Mouse (Mus musculus) liver, embryonic 13.5 days (tissue): ENCODE results near the gene Slx1b. TPM values are rescaled to one million over a fixed set of nuclear protein-coding genes. Genes with fewer than 3 reads are reported as not detected.
"Not testable (repeated sequence)": the region's sequence is repeated elsewhere in the genome, so short reads cannot be mapped to it uniquely, and the experiment has no call there.

Experiments used
- ATAC-seq: fragments of 200-750 bp; cut with Nextera tagmentation; 2 replicates; pipeline ENCODE4 v1.8.0; 2017; ENCODE audit warnings: low read depth, mild to moderate bottlenecking, moderate number of reproducible peaks, moderate library complexity
- DNase-seq: peaks from one replicate; pipeline ENCODE4 v3.0.0; 2022
- H3K27ac ChIP-seq: fragments of 300-500 bp; sonication (generic); 2 replicates; pipeline ENCODE4 v1.5.1; 2015; ENCODE audit warnings: moderate library complexity, mild to moderate bottlenecking, inconsistent platforms
- H3K27me3 ChIP-seq: fragments of 300-500 bp; sonication (generic); 2 replicates; pipeline ENCODE4 v1.6.1; 2015; ENCODE audit warnings: mild to moderate bottlenecking, inconsistent platforms
- H3K36me3 ChIP-seq: fragments of 300-500 bp; sonication (generic); 2 replicates; pipeline ENCODE4 v1.6.1; 2015; ENCODE audit warnings: mild to moderate bottlenecking, inconsistent platforms
- H3K4me1 ChIP-seq: fragments of 300-500 bp; sonication (generic); replicated peaks from 2 replicates; pipeline ENCODE4 v1.6.1; 2015; ENCODE audit warnings: inconsistent platforms
- H3K4me2 ChIP-seq: fragments of 300-500 bp; sonication (generic); 2 replicates; pipeline ENCODE4 v1.6.1; 2015; ENCODE audit warnings: inconsistent platforms, mild to moderate bottlenecking, moderate library complexity
- H3K4me3 ChIP-seq: fragments of 300-500 bp; sonication (generic); replicated peaks from 2 replicates; pipeline ENCODE4 v1.5.1; 2015; ENCODE audit warnings: mild to moderate bottlenecking, inconsistent platforms
- H3K9ac ChIP-seq: fragments of 300-500 bp; sonication (generic); 2 replicates; pipeline ENCODE4 v1.6.1; 2015; ENCODE audit warnings: mild to moderate bottlenecking, inconsistent platforms
- H3K9me3 ChIP-seq: fragments of 300-500 bp; sonication (generic); replicated peaks from 2 replicates; pipeline ENCODE4 v1.6.1; 2016; ENCODE audit warnings: inconsistent platforms
- WGBS: fragments of 180-500 bp; shearing (Covaris S2); methylation state at CpG from one replicate; pipeline ENCODE4 v1.1.7; 2015; ENCODE audit not compliant: insufficient replicate concordance; 5-methylcytosine and 5-hydroxymethylcytosine counted together
- polyA plus RNA-seq: library from polyadenylated mRNA; unstranded; fragments of >200 nt; fragmentation: Nextera tagmentation; extraction: Ambion mirVana; gene quantifications from 2 replicates; pipeline ENCODE4 v1.2.1, GENCODE M21; 2015

Slx1b gene
- polyA plus RNA-seq, 1 experiment from 2014 or later: 3.6 TPM

GRCm38 (mm10) chr7:126693256-126693655, 2.3 kb downstream of the Slx1b start:
- H3K27me3 ChIP-seq: no peaks in the 10 kb centered on the region
- DNase-seq: peak; percentile 68
- no peak overlapping the region for H3K9ac ChIP-seq
- H3K4me3 ChIP-seq: no peak overlapping the region
- peaks cover 35% of the 10 kb centered on the region for H3K36me3 ChIP-seq
- H3K4me1 ChIP-seq: peaks cover 48% of the 10 kb centered on the region
- 18% methylated on average over 3 of the region's 3 CpGs for WGBS
- no peak overlapping the region for H3K4me2 ChIP-seq
- ATAC-seq: no peak
- H3K27ac ChIP-seq: no peak overlapping the region
- H3K9me3 ChIP-seq: no peaks in the 10 kb centered on the region

- H3K9ac ChIP-seq: no peak overlapping the region
- H3K9me3 ChIP-seq: no peaks in the 10 kb centered on the region
- DNase-seq: no peak
- no peak overlapping the region for H3K4me3 ChIP-seq
- WGBS: 87% methylated on average over 26 of the region's 26 CpGs
- H3K36me3 ChIP-seq: peaks cover 28% of the 10 kb centered on the region
- peaks cover 46% of the 10 kb centered on the region for H3K4me1 ChIP-seq
- no peak overlapping the region for H3K4me2 ChIP-seq
- ATAC-seq: no peak
- no peaks in the 10 kb centered on the region for H3K27me3 ChIP-seq
- H3K27ac ChIP-seq: no peak overlapping the region
These were observed 3.2 kb downstream of the Slx1b start for GRCm38 (mm10) chr7:126692426-126692825.

- Histone ChIP-seq H3K27ac (no peak overlapping the region), H3K36me3 (peaks cover 21% of the 10 kb centered on the region), H3K27me3 (no peaks in the 10 kb centered on the region), H3K4me3 (no peak overlapping the region), H3K4me1 (peaks cover 46% of the 10 kb centered on the region), H3K4me2 (no peak overlapping the region), H3K9me3 (no peaks in the 10 kb centered on the region), H3K9ac (no peak overlapping the region)
- ATAC-seq (no peak), DNase-seq (no peak)
- 83% methylated on average over 5 of the region's 5 CpGs for WGBS
These were observed 3.9 kb downstream of the Slx1b start for GRCm38 (mm10) chr7:126691676-126692075.

GRCm38 (mm10) chr7:126690737-126691136, 4.8 kb downstream of the Slx1b start:
- Histone ChIP-seq H3K36me3 (peaks cover 21% of the 10 kb centered on the region), H3K4me2 (no peak overlapping the region), H3K9me3 (no peaks in the 10 kb centered on the region), H3K9ac (no peak overlapping the region), H3K4me3 (no peak overlapping the region), H3K27me3 (no peaks in the 10 kb centered on the region), H3K4me1 (peaks cover 45% of the 10 kb centered on the region), H3K27ac (no peak overlapping the region)
- DNase-seq (no peak), ATAC-seq (no peak)
- WGBS: 75% methylated on average over 3 of the region's 3 CpGs

- Histone ChIP-seq H3K4me2 (no peak overlapping the region), H3K36me3 (peaks cover 21% of the 10 kb centered on the region), H3K9ac (no peak overlapping the region), H3K4me1 (peaks cover 34% of the 10 kb centered on the region), H3K27me3 (no peaks in the 10 kb centered on the region), H3K9me3 (no peaks in the 10 kb centered on the region), H3K4me3 (no peak overlapping the region), H3K27ac (no peak overlapping the region)
- DNase-seq (no peak), ATAC-seq (no peak)
- 66% methylated on average over 3 of the region's 3 CpGs for WGBS
These were observed 6.6 kb downstream of the Slx1b start for GRCm38 (mm10) chr7:126689021-126689420.

GRCm38 (mm10) chr7:126688156-126688555, 7.4 kb downstream of the Slx1b start:
- Histone ChIP-seq H3K36me3 (peaks cover 21% of the 10 kb centered on the region), H3K4me1 (peaks cover 28% of the 10 kb centered on the region)
- H3K9ac ChIP-seq, H3K9me3 ChIP-seq, H3K4me2 ChIP-seq, H3K4me3 ChIP-seq, H3K27ac ChIP-seq, H3K27me3 ChIP-seq, DNase-seq, ATAC-seq: not testable (repeated sequence)
- 62% methylated on average over 4 of the region's 4 CpGs for WGBS

GRCm38 (mm10) chr7:126681221-126681620, 14.4 kb downstream of the Slx1b start:
- no peak for ATAC-seq

GRCm38 (mm10) chr7:126679683-126680082, 15.9 kb downstream of the Slx1b start:
- no peaks in the 10 kb centered on the region for H3K27me3 ChIP-seq
- H3K4me3 ChIP-seq: no peak overlapping the region
- H3K9ac ChIP-seq: no peak overlapping the region
- peaks cover 9% of the 10 kb centered on the region; the same call in 1 of the 2 replicates for H3K36me3 ChIP-seq
- DNase-seq (no peak), ATAC-seq (no peak)
- no peaks in the 10 kb centered on the region for H3K9me3 ChIP-seq
- H3K27ac ChIP-seq: no peak overlapping the region
- H3K4me1 ChIP-seq: peaks cover 12% of the 10 kb centered on the region; the same call in 1 of the 2 replicates
- H3K4me2 ChIP-seq: no peak overlapping the region
- WGBS: 79% methylated on average over 5 of the region's 5 CpGs

More at GRCm38 (mm10) chr7:126681221-126681620, 14.4 kb downstream of the Slx1b start:
- 87% methylated on average over 5 of the region's 5 CpGs for WGBS
- Histone ChIP-seq H3K9me3 (no peaks in the 10 kb centered on the region), H3K4me2 (no peak overlapping the region), H3K36me3 (no peaks in the 10 kb centered on the region), H3K9ac (no peak overlapping the region), H3K4me1 (peaks cover 8% of the 10 kb centered on the region; the same call in 1 of the 2 replicates), H3K27ac (no peak overlapping the region), H3K27me3 (no peaks in the 10 kb centered on the region), H3K4me3 (no peak overlapping the region)
- DNase-seq: no peak

GRCm38 (mm10) chr7:126678545-126679341, 16.8 kb downstream of the Slx1b start:
- 76% methylated on average over 8 of the region's 8 CpGs for WGBS
- no peak overlapping the region for H3K9ac ChIP-seq

GRCm38 (mm10) chr7:126676631-126677220, 18.9 kb downstream of the Slx1b start:
- DNase-seq (no peak), ATAC-seq (no peak)
- no peak overlapping the region for H3K4me2 ChIP-seq
- no peaks in the 10 kb centered on the region for H3K9me3 ChIP-seq
- no peak overlapping the region; the same call in 1 of the 2 replicates for H3K27ac ChIP-seq
- whole genome bisulfite sequencing: 60% methylated on average over 4 of the region's 4 CpGs
- no peaks in the 10 kb centered on the region for H3K27me3 ChIP-seq
- no peak overlapping the region for H3K4me3 ChIP-seq
- peaks cover 12% of the 10 kb centered on the region; the same call in 1 of the 2 replicates for H3K4me1 ChIP-seq
- no peak overlapping the region for H3K9ac ChIP-seq
- peaks cover 28% of the 10 kb centered on the region for H3K36me3 ChIP-seq

More at GRCm38 (mm10) chr7:126678545-126679341, 16.8 kb downstream of the Slx1b start:
- Histone ChIP-seq H3K27me3 (no peaks in the 10 kb centered on the region), H3K9me3 (no peaks in the 10 kb centered on the region), H3K4me1 (peaks cover 12% of the 10 kb centered on the region; the same call in 1 of the 2 replicates), H3K36me3 (peaks cover 9% of the 10 kb centered on the region; the same call in 1 of the 2 replicates), H3K4me2 (no peak overlapping the region), H3K27ac (peak overlapping the region; percentile 11; the same call in 1 of the 2 replicates), H3K4me3 (no peak overlapping the region)
- peak; percentile 32; the same call in 1 of the 2 replicates for ATAC-seq
- no peak for DNase-seq

GRCm38 (mm10) chr7:126676207-126676606, 19.4 kb downstream of the Slx1b start, which contains the start of gene Sult1a1:
TSS of gene Sult1a1 (minus strand) at chr7:126676432.
- no peak within 1 kb of the TSS for H3K4me3 ChIP-seq
- peaks cover 33% of the 10 kb centered on the region for H3K36me3 ChIP-seq
- ATAC-seq (0 out of 2 replicates have a peak, but pooled peaks have one; percentile 24), DNase-seq (no peak)
- H3K27ac ChIP-seq: peak within 1 kb of the TSS; percentile 15
- H3K27me3 ChIP-seq: no peaks in the 10 kb centered on the region
- H3K9me3 ChIP-seq: no peaks in the 10 kb centered on the region
- WGBS: 81% methylated on average over 1 of the region's 1 CpGs
- H3K4me1 ChIP-seq: peaks cover 12% of the 10 kb centered on the region; the same call in 1 of the 2 replicates
- no peak within 1 kb of the TSS for H3K4me2 ChIP-seq
- no peak within 1 kb of the TSS for H3K9ac ChIP-seq
